Mouse (Mus musculus) regulatory T cell (primary cell): ENCODE results near the gene Cct8l1.

Experiments
- in situ Hi-C: fragments of 300-600 bp; cut with MboI, MseI; formaldehyde crosslinking; loops from one replicate; pipeline ENCODE4 v1.15.1; 2025; ENCODE audit warnings: high pct_unique_total_duplicates

Cct8l1 gene

GRCm38 (mm10) chr5:25515767-25516166 is at the start of gene Cct8l1:
Gene Cct8l1, plus strand, starts transcription at chr5:25516067.
- in situ Hi-C loops = no loop called here

- in situ Hi-C loops = no loop called here
Observed at GRCm38 (mm10) chr5:25472070-25472469, 43.8 kb upstream of the Cct8l1 start.

GRCm38 (mm10) chr5:25475789-25476188 is 40.1 kb upstream of the Cct8l1 start:
- in situ Hi-C loops = no loop called here

- in situ Hi-C loops = no loop called here
Observed at GRCm38 (mm10) chr5:25478863-25479262, 37.0 kb upstream of the Cct8l1 start.

- in situ Hi-C loops = loop anchor here (5.0 kb wide), 1 partner anchor 36 kb away; no protein-coding TSS in a partner anchor
Observed at GRCm38 (mm10) chr5:25496652-25497051, 19.2 kb upstream of the Cct8l1 start.

- in situ Hi-C loops = loop anchor here (5.0 kb wide), 1 partner anchor 35 kb away; no protein-coding TSS in a partner anchor
Observed at GRCm38 (mm10) chr5:25497369-25497719, 18.5 kb upstream of the Cct8l1 start.

GRCm38 (mm10) chr5:25497720-25498345 is 18.0 kb upstream of the Cct8l1 start:
- in situ Hi-C loops = loop anchor here (5.0 kb wide), 1 partner anchor 34 kb away; no protein-coding TSS in a partner anchor

GRCm38 (mm10) chr5:25498346-25498820 is 17.5 kb upstream of the Cct8l1 start, which contains the start of gene Kmt2c:
Gene Kmt2c, minus strand, starts transcription at chr5:25498783.
- in situ Hi-C loops = loop anchor here (5.0 kb wide), 1 partner anchor 34 kb away; no protein-coding TSS in a partner anchor

GRCm38 (mm10) chr5:25498821-25499422 is 16.9 kb upstream of the Cct8l1 start:
- in situ Hi-C loops = loop anchor here (5.0 kb wide), 1 partner anchor 33 kb away; no protein-coding TSS in a partner anchor

- in situ Hi-C loops = loop anchor here (5.0 kb wide), 1 partner anchor 33 kb away; no protein-coding TSS in a partner anchor
Observed at GRCm38 (mm10) chr5:25499423-25500398, 16.2 kb upstream of the Cct8l1 start.

- in situ Hi-C loops = no loop called here
Observed at GRCm38 (mm10) chr5:25500686-25501085, 15.2 kb upstream of the Cct8l1 start.

- in situ Hi-C loops = no loop called here
Observed at GRCm38 (mm10) chr5:25506041-25506440, 9.8 kb upstream of the Cct8l1 start.

- in situ Hi-C loops = no loop called here
Observed at GRCm38 (mm10) chr5:25516301-25516895, 531 bp downstream of the Cct8l1 start.

GRCm38 (mm10) chr5:25517550-25517949 is 1.7 kb downstream of the Cct8l1 start:
- in situ Hi-C loops = no loop called here

GRCm38 (mm10) chr5:25519820-25520219 is 4.0 kb downstream of the Cct8l1 start:
- in situ Hi-C loops = no loop called here

- in situ Hi-C loops = no loop called here
Observed at GRCm38 (mm10) chr5:25521461-25521860, 5.6 kb downstream of the Cct8l1 start.

- in situ Hi-C loops = no loop called here
Observed at GRCm38 (mm10) chr5:25526116-25526515, 10.2 kb downstream of the Cct8l1 start.

GRCm38 (mm10) chr5:25526926-25527325 is 11.1 kb downstream of the Cct8l1 start:
- in situ Hi-C loops = no loop called here

GRCm38 (mm10) chr5:25527971-25528370 is 12.1 kb downstream of the Cct8l1 start:
- in situ Hi-C loops = no loop called here

- in situ Hi-C loops = no loop called here
Observed at GRCm38 (mm10) chr5:25528851-25529528, 13.1 kb downstream of the Cct8l1 start.
